9 mouse cellular contexts compared by ENCODE assay signal in the genomic region with DNA sequence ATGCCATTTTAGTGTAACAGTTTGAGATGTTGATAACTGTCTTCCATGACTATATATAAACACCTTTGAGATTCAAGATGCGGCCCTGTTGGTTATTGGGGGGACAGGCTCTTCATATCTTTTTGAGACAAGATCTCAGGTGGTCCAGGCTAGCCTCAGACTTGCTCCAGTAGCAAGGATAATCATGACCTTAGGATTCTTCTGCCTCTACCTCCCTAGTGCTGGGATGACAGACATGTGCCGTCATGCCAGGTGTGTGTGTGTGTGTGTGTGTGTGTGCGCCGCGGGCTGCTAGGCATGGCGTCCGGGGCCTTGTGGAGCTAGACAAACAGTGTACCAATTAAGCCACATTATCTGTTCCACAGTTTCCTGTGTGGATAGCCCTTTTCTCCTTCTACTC. TPM values are rescaled to one million over a fixed set of nuclear protein-coding genes. Genes with fewer than 3 reads are reported as not detected.
A peak's percentile ranks its signal among the peaks of the same experiment; 100 is the strongest.
DNase-seq lines count a peak whose midpoint lies in the region; ATAC-seq and TF ChIP-seq lines count a peak whose summit lies in the region.
"Had no signal": no experiment of that assay in that cellular context is flagged by ENCODE, and none has a peak within 500 bp of the region (broad histone marks: within the 10 kb centered on the region; RNA-seq: fewer than 3 reads in every experiment).

No protein-coding gene starts in this region.

- H3K4me2 ChIP-seq in limb, embryonic 15.5 days = peak overlapping the region; percentile 64

- no peak for DNase-seq in cerebellum, adult 2 months
- no peak for DNase-seq in cerebellum, postnatal 10 days
- DNase-seq in testis, postnatal 10 days (ENCODE audit: low spot score) = no peak
- DNase-seq in frontal cortex, postnatal 36 days (ENCODE audit: low spot score in 2 of 2) = no peak
- no peak for DNase-seq in spleen, adult 12 weeks (ENCODE audit: low spot score)
- DNase-seq in urinary bladder, postnatal 4 days (ENCODE audit: low spot score in 2 of 2) = no peak
- DNase-seq: gastrocnemius, adult 2 months had no signal

- TF ChIP-seq POLR2A in cerebellum, adult 2 months (IDR thresholded peaks at IDR 0.05; ENCODE audit: borderline replicate concordance, insufficient read depth, low read length) = no peak
- no peak for TF ChIP-seq POLR2A in testis, adult 2 months (IDR thresholded peaks at IDR 0.05; ENCODE audit: control insufficient read depth, low read depth, low read length)

- no peak overlapping the region for H3K27ac ChIP-seq in cerebellum, adult 2 months (ENCODE audit: insufficient read depth, low read length)
- H3K27ac ChIP-seq in testis, adult 2 months (ENCODE audit: control insufficient read depth, insufficient read depth, low read depth, low read length) = no peak overlapping the region
- no peak overlapping the region for H3K27ac ChIP-seq in limb, embryonic 15.5 days

- no peaks in the 10 kb centered on the region for H3K9me3 ChIP-seq in limb, embryonic 15.5 days

- 77% methylated on average over 7 of the region's 7 CpGs for WGBS in cerebellum, adult 2 months
- 72% methylated on average over 7 of the region's 7 CpGs for WGBS in limb, embryonic 15.5 days

- no peak for TF ChIP-seq CTCF in cerebellum, adult 2 months (IDR thresholded peaks at IDR 0.05; ENCODE audit: borderline replicate concordance, insufficient read depth, low read depth, low read length)
- TF ChIP-seq CTCF in testis, adult 2 months (IDR thresholded peaks at IDR 0.05; ENCODE audit: control insufficient read depth, insufficient read depth, insufficient replicate concordance, low read depth, low read length) = no peak

- no peak overlapping the region for H3K9ac ChIP-seq in limb, embryonic 15.5 days

- ATAC-seq in limb, embryonic 15.5 days (ENCODE audit: insufficient number of reproducible peaks, low FRiP score, low TSS enrichment, low read depth) = no peak

- H3K36me3 ChIP-seq in testis, adult 2 months (ENCODE audit: control insufficient read depth, insufficient read depth, low read length) = peaks cover 2% of the 10 kb centered on the region; the same call in 1 of the 2 replicates
- peaks cover 29% of the 10 kb centered on the region for H3K36me3 ChIP-seq in limb, embryonic 15.5 days

- H3K4me1 ChIP-seq in cerebellum, adult 2 months (ENCODE audit: control insufficient read depth, insufficient read depth, low read length) = peaks cover 3% of the 10 kb centered on the region; the same call in 1 of the 2 replicates
- peaks cover 2% of the 10 kb centered on the region for H3K4me1 ChIP-seq in testis, adult 2 months (ENCODE audit: control insufficient read depth, insufficient read depth, low read length)
- H3K4me1 ChIP-seq in limb, embryonic 15.5 days = peaks cover 4% of the 10 kb centered on the region

- H3K27me3 ChIP-seq in cerebellum, adult 2 months (ENCODE audit: control insufficient read depth, insufficient read depth, low read length) = no peaks in the 10 kb centered on the region
- no peaks in the 10 kb centered on the region for H3K27me3 ChIP-seq in testis, adult 2 months (ENCODE audit: control insufficient read depth, insufficient read depth, low read length)
- H3K27me3 ChIP-seq in limb, embryonic 15.5 days = no peaks in the 10 kb centered on the region

- peak overlapping the region; percentile 30 for H3K4me3 ChIP-seq in cerebellum, adult 2 months (replicated peaks; ENCODE audit: insufficient read depth, low read depth, low read length)
- H3K4me3 ChIP-seq in testis, adult 2 months (ENCODE audit: control insufficient read depth, low read depth, low read length) = peak overlapping the region; percentile 57
- H3K4me3 ChIP-seq in limb, embryonic 15.5 days = peak overlapping the region; percentile 86; the same call in 1 of the 2 replicates

RNA-seq across cellular contexts. Expression of a gene that starts 1.3 kb away (rescaled TPM):
- polyA plus RNA-seq in cerebellum, adult 2 months (2012; rRNA removed) = 22.0 and 25.1 TPM in 2 replicates
- polyA plus RNA-seq in testis, adult 2 months (2012; rRNA removed) = 12.0 and 12.9 TPM in 2 replicates
- 34.8 and 36.2 TPM in 2 replicates for polyA plus RNA-seq in limb, embryonic 15.5 days (2015; fragmentation: Nextera tagmentation; extraction: Ambion mirVana)

RNA-seq across cellular contexts. Expression of a gene that starts 36.6 kb away (rescaled TPM):
- polyA plus RNA-seq in cerebellum, adult 2 months (2012; rRNA removed) = 18.6 and 18.7 TPM in 2 replicates
- 10.5 and 11.4 TPM in 2 replicates for polyA plus RNA-seq in testis, adult 2 months (2012; rRNA removed)
- polyA plus RNA-seq in limb, embryonic 15.5 days (2015; fragmentation: Nextera tagmentation; extraction: Ambion mirVana) = 51.4 and 68.0 TPM in 2 replicates

RNA-seq across cellular contexts. Expression of a gene that starts 51.4 kb away (rescaled TPM):
- polyA plus RNA-seq in cerebellum, adult 2 months (2012; rRNA removed) = 11.8 and 12.2 TPM in 2 replicates
- 14.7 and 17.0 TPM in 2 replicates for polyA plus RNA-seq in testis, adult 2 months (2012; rRNA removed)
- polyA plus RNA-seq in limb, embryonic 15.5 days (2015; fragmentation: Nextera tagmentation; extraction: Ambion mirVana) = 32.4 and 33.9 TPM in 2 replicates

Comparison
In these comparisons a context has a peak if more than half of its experiments do, and no peak if none do; other contexts are left out.
1. H3K4me3 ChIP-seq: peak in every context shown above with its lines; median percentile 86 in limb, embryonic 15.5 days; 57 in testis, adult 2 months; 30 in cerebellum, adult 2 months.